Mouse (Mus musculus): ENCODE measurements around the gene Slc48a1. TPM values are rescaled to one million over a fixed set of nuclear protein-coding genes. Genes with fewer than 3 reads are reported as not detected.

Gene Slc48a1
- total RNA-seq, 1 experiment from 2014 or later, result 20.8 TPM

GRCm38 (mm10) chr15:97793386-97794153, 15.2 kb downstream of the Slc48a1 start:
- ATAC-seq (ENCODE audit: extremely low read depth, insufficient number of reproducible peaks, low FRiP score, poor library complexity, severe bottlenecking), result no peak

- ATAC-seq (ENCODE audit: extremely low read depth, insufficient number of reproducible peaks, low FRiP score, poor library complexity, severe bottlenecking), result no peak
These were observed 15.9 kb downstream of the Slc48a1 start for GRCm38 (mm10) chr15:97794268-97794667.

DNA sequence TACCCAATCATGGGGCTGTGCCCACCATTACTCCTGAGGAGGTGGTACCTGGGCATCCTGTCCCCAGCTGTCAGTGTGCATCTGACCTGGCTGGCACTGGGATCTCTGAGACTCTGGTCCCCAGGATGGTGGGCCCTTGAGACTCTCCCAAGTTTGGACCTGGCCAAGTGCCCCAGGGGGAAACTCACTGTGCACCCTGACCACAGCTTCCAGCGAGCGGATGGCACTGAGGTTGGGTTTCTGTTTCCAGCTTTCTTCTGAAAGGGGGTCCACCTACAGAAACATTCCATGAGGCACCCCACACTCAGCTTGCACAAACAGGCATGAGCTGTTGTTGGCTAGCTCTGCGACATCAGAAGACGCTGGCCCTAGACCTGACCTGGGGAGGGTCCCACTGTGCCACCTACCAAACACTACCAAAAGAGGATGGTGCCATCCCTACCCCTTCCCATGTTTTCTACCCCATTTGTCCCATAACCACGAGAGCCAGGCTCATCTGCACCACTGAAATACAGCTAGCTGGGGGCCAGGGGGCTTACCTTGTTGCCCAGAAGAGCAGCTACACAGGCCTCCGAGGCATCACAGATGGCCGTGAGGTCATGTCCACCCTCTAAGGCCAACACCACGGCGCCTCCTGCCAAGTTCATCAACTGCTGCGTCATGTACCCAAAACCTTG, 17.4 kb downstream of the Slc48a1 start:
- no peak for ATAC-seq (ENCODE audit: extremely low read depth, insufficient number of reproducible peaks, low FRiP score, poor library complexity, severe bottlenecking)

- ATAC-seq (ENCODE audit: extremely low read depth, insufficient number of reproducible peaks, low FRiP score, poor library complexity, severe bottlenecking), result no peak
These were observed 18.5 kb downstream of the Slc48a1 start for GRCm38 (mm10) chr15:97796674-97797310.

- no peak for ATAC-seq (ENCODE audit: extremely low read depth, insufficient number of reproducible peaks, low FRiP score, poor library complexity, severe bottlenecking)
These were observed 19.8 kb downstream of the Slc48a1 start for GRCm38 (mm10) chr15:97798134-97798533.

DNA sequence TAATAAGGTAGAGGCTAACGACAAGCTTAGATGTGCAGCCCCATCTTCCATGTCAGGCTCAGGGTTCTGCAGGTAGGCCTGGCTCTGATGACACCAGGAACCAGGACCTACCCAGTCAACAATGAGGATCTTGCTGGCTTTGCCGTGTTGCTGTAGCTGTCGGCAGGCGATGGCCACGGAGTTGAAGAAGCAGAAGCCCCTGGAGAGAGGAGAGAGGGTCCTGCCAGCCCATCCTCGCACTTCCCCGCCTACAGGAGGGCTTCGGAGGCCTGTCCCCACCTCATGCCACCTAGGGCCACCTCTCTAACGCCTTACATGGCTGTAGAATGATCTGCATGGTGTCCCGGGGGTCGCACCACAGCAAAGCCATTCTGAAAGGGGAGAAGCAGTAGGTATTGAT, 21.1 kb downstream of the Slc48a1 start:
- ATAC-seq (ENCODE audit: extremely low read depth, insufficient number of reproducible peaks, low FRiP score, poor library complexity, severe bottlenecking), result no peak

GRCm38 (mm10) chr15:97800853-97801252, 22.5 kb downstream of the Slc48a1 start:
- no peak for ATAC-seq (ENCODE audit: extremely low read depth, insufficient number of reproducible peaks, low FRiP score, poor library complexity, severe bottlenecking)

GRCm38 (mm10) chr15:97801811-97802210, 23.5 kb downstream of the Slc48a1 start:
- ATAC-seq (ENCODE audit: extremely low read depth, insufficient number of reproducible peaks, low FRiP score, poor library complexity, severe bottlenecking), result no peak

- no peak for ATAC-seq (ENCODE audit: extremely low read depth, insufficient number of reproducible peaks, low FRiP score, poor library complexity, severe bottlenecking)
These were observed 24.3 kb downstream of the Slc48a1 start for GRCm38 (mm10) chr15:97802575-97802974.

DNA sequence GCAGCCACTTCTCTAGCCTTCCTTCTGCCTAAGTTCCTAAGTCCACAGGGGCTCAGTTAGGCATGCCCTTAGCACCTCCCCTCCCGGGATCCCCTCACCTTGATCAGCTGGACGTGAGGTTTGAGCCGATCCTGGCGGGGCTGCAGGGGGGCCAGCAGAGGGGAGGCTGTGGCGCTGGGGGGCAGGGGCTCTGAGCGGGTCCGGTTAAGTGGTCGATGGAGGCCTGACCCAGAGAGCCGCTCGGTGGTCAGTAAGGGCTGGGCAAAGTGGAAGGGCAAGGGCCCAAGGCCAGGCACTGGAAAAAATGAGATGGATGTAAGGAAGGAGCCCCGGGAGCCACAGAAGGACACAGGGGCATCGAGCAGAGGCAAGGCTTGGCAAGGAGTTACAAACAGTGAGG, 29.5 kb downstream of the Slc48a1 start:
- ATAC-seq (ENCODE audit: extremely low read depth, insufficient number of reproducible peaks, low FRiP score, poor library complexity, severe bottlenecking), result no peak

DNA sequence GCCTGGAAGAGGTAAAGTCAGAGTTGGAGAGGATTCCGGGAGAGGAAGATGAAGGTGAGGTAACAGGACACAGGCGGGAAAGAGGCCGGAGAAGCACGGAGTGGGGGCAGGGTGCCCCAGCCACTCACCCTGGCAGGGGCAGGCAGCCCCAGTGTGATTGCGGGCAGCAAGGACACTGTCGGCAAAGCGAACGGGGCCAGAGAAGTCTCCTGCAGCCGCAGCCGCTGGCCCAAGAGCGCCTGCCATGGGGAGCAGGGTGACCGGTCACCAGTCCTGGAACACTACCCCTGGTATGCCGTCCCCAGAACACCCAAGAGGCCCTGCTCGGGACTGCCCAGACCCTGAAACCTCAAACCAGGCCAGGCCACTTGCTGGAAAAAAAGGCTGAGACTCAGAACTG, 30.2 kb downstream of the Slc48a1 start:
- no peak for ATAC-seq (ENCODE audit: extremely low read depth, insufficient number of reproducible peaks, low FRiP score, poor library complexity, severe bottlenecking)

- ATAC-seq (ENCODE audit: extremely low read depth, insufficient number of reproducible peaks, low FRiP score, poor library complexity, severe bottlenecking), result no peak
These were observed 30.9 kb downstream of the Slc48a1 start for GRCm38 (mm10) chr15:97809206-97809605.

GRCm38 (mm10) chr15:97809942-97810341, 31.6 kb downstream of the Slc48a1 start:
- ATAC-seq (ENCODE audit: extremely low read depth, insufficient number of reproducible peaks, low FRiP score, poor library complexity, severe bottlenecking), result no peak

- ATAC-seq (ENCODE audit: extremely low read depth, insufficient number of reproducible peaks, low FRiP score, poor library complexity, severe bottlenecking), result no peak
These were observed 32.1 kb downstream of the Slc48a1 start for GRCm38 (mm10) chr15:97810399-97810798.

GRCm38 (mm10) chr15:97811307-97811706, 33.0 kb downstream of the Slc48a1 start:
- no peak for ATAC-seq (ENCODE audit: extremely low read depth, insufficient number of reproducible peaks, low FRiP score, poor library complexity, severe bottlenecking)

- no peak for ATAC-seq (ENCODE audit: extremely low read depth, insufficient number of reproducible peaks, low FRiP score, poor library complexity, severe bottlenecking)
These were observed 33.8 kb downstream of the Slc48a1 start for GRCm38 (mm10) chr15:97812126-97812525.

DNA sequence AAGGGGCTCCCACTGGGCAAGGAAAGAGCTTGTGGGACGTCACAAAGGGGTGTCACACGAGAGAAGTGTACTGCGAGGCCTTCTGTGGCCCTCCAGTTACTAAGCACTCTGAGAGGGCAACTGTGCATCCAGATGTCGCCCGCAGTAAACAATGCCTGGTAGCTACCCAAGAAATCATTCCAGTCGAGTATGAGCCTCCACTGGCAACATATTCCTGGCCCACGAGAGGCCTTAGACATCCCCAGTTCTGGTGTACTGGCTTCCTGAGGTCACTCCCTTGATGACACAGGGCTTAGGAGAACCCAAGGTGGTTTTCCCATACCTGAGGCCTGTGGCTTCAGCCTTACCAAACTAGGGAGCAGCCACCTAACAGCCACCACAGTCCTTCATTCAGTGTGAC, 34.6 kb downstream of the Slc48a1 start:
- no peak for ATAC-seq (ENCODE audit: extremely low read depth, insufficient number of reproducible peaks, low FRiP score, poor library complexity, severe bottlenecking)

DNA sequence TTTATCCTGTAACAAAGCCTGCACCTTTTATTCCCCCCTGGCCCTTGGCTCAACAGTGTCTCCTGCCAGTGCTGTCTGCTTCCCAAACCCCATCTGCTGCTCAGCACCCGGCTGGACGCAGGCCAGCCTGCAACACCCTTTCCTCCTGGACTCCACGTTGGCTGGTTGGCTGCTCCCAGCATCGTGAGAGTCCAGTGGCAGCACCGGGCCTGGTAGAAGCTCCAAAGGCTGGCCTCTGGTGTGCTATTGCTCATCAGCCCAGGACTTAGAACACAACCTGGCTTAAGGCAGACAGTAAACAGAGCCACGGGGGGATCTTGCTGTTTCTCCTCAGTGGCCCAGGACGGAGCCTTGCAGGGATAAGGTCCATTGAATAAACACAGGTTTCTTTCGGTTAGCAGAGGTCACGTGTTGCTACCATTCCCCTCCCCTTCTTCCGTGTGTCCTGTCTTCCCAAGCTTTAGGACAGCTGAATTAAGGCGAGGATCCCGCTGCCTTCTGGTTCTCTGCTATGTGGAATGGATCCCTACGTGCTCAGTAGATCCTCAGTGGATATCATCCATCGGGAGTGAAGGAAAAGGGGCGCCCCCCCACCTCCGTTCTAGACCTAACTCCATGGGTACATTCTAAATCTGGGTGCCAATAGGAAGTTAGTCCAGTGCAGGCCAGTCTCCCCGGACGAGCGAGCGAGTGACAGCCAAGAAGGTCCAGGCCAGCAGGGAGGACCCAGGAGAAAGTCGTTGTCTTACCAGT, 35.3 kb downstream of the Slc48a1 start:
- ATAC-seq (ENCODE audit: extremely low read depth, insufficient number of reproducible peaks, low FRiP score, poor library complexity, severe bottlenecking), result no peak

- ATAC-seq (ENCODE audit: extremely low read depth, insufficient number of reproducible peaks, low FRiP score, poor library complexity, severe bottlenecking), result no peak
These were observed 36.4 kb downstream of the Slc48a1 start for GRCm38 (mm10) chr15:97814703-97815102.

All from neutrophil, adult 5-6 weeks (primary cell).